ENCODE assay signal across 8 mouse cellular contexts in the genomic region with DNA sequence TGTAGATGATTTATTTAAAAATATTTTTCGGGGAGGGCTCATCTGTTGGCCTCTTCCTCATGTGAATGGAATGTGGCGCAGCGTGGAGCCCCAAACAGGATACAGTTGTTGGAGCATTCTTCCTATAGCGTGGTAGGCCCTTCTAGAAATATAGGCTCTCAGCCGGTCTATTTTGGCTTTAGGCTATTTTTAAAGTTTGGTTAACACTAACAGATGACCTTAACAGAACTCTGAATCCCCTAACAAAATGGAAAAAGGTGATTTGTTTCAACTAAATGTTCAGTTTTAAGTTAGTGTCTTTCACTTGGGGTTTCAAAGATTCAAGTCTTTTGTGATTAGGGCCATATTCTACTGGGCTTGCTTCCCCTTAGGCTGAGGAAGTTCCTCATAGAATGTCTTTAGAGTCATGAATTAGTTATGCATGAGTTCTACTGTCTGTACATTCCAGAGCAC.
DNase-seq lines count a peak whose midpoint lies in the region; ATAC-seq and TF ChIP-seq lines count a peak whose summit lies in the region.

No protein-coding gene starts in this region.

- H3K4me2 ChIP-seq in heart, postnatal 0 days (ENCODE audit: low read depth, low read length), result peak overlapping the region; percentile 65
- peak overlapping the region; percentile 79 for H3K4me2 ChIP-seq in liver, embryonic 13.5 days
- peak overlapping the region; percentile 61 for H3K4me2 ChIP-seq in neural tube, embryonic 15.5 days

- no peak for TF ChIP-seq EP300 in heart, postnatal 0 days (IDR thresholded peaks at IDR 0.05; ENCODE audit: low read depth)

- ATAC-seq in heart, postnatal 0 days (ENCODE audit: insufficient read depth, low read depth), result no peak
- no peak for ATAC-seq in liver, embryonic 13.5 days (ENCODE audit: low read depth)
- no peak for ATAC-seq in neural tube, embryonic 15.5 days (ENCODE audit: low FRiP score)

- no peaks in the 10 kb centered on the region for H3K9me3 ChIP-seq in heart, postnatal 0 days (replicated peaks; ENCODE audit: control insufficient read depth, low read length)
- no peaks in the 10 kb centered on the region for H3K9me3 ChIP-seq in liver, embryonic 13.5 days (replicated peaks)
- no peaks in the 10 kb centered on the region for H3K9me3 ChIP-seq in neural tube, embryonic 15.5 days (replicated peaks)

- H3K27ac ChIP-seq in layer of hippocampus, adult 2 months, result peak overlapping the region; percentile 96
- H3K27ac ChIP-seq in heart, postnatal 0 days (ENCODE audit: low read depth), result peak overlapping the region; percentile 96
- peak overlapping the region; percentile 70 for H3K27ac ChIP-seq in liver, embryonic 13.5 days
- H3K27ac ChIP-seq in neural tube, embryonic 15.5 days (replicated peaks), result peak overlapping the region; percentile 46

- H3K4me3 ChIP-seq in layer of hippocampus, adult 2 months, result peak overlapping the region; percentile 70
- peak overlapping the region; percentile 64 for H3K4me3 ChIP-seq in heart, postnatal 0 days (ENCODE audit: low read depth, low read length)
- H3K4me3 ChIP-seq in liver, embryonic 13.5 days (replicated peaks), result peak overlapping the region; percentile 71
- H3K4me3 ChIP-seq in neural tube, embryonic 15.5 days (replicated peaks), result peak overlapping the region; percentile 29

- WGBS in heart, postnatal 0 days, result 0% methylated on average over 5 of the region's 5 CpGs
- 3% methylated on average over 5 of the region's 5 CpGs for WGBS in liver, embryonic 13.5 days (ENCODE audit: insufficient replicate concordance)
- 6% methylated on average over 5 of the region's 5 CpGs for WGBS in neural tube, embryonic 15.5 days

- peaks cover 6% of the 10 kb centered on the region for H3K36me3 ChIP-seq in heart, postnatal 0 days (replicated peaks; ENCODE audit: control insufficient read depth, insufficient read depth, low read length)
- peaks cover 3% of the 10 kb centered on the region; the same call in 1 of the 2 replicates for H3K36me3 ChIP-seq in liver, embryonic 13.5 days
- H3K36me3 ChIP-seq in neural tube, embryonic 15.5 days, result no peaks in the 10 kb centered on the region

- no peaks in the 10 kb centered on the region for H3K27me3 ChIP-seq in heart, postnatal 0 days (ENCODE audit: control insufficient read depth, insufficient read depth, low read length)
- H3K27me3 ChIP-seq in liver, embryonic 13.5 days, result no peaks in the 10 kb centered on the region
- H3K27me3 ChIP-seq in neural tube, embryonic 15.5 days (replicated peaks), result no peaks in the 10 kb centered on the region

- H3K9ac ChIP-seq in heart, postnatal 0 days (replicated peaks; ENCODE audit: low read depth, low read length), result peak overlapping the region; percentile 73
- peak overlapping the region; percentile 82 for H3K9ac ChIP-seq in liver, embryonic 13.5 days
- H3K9ac ChIP-seq in neural tube, embryonic 15.5 days (replicated peaks), result 0 out of 2 replicates have a peak overlapping the region, but pooled peaks have one; percentile 5

- DNase-seq in layer of hippocampus, adult 2 months (ENCODE audit: low spot score in 2 of 2), result no peak
- DNase-seq in layer of hippocampus, adult 18-20 months (ENCODE audit: low spot score in 2 of 2), result no peak
- peak; percentile 43 for DNase-seq in embryo, embryonic 9.5 days (ENCODE audit: extremely low spot score)
- peak; percentile 61 for DNase-seq in heart, postnatal 0 days (ENCODE audit: low spot score)
- DNase-seq in liver, embryonic 13.5 days, result no peak
- DNase-seq in spleen, postnatal 14 days (ENCODE audit: low spot score in 2 of 2), result no peak
- no peak for DNase-seq in right cerebral cortex, postnatal 4 days

- H3K4me1 ChIP-seq in heart, postnatal 0 days (ENCODE audit: control insufficient read depth, insufficient read depth), result peaks cover 19% of the 10 kb centered on the region
- peaks cover 39% of the 10 kb centered on the region for H3K4me1 ChIP-seq in liver, embryonic 13.5 days (replicated peaks)
- H3K4me1 ChIP-seq in neural tube, embryonic 15.5 days, result peaks cover 22% of the 10 kb centered on the region

- TF ChIP-seq CTCF in layer of hippocampus, adult 2 months (conservative IDR thresholded peaks at IDR 0.05), result no peak
- no peak for TF ChIP-seq CTCF in heart, postnatal 0 days (IDR thresholded peaks at IDR 0.05; ENCODE audit: low read depth)

Comparison
In these comparisons a context has a peak if more than half of its experiments do, and no peak if none do; other contexts are left out.
1. DNase-seq: peak in embryo, embryonic 9.5 days (single experiment) and heart, postnatal 0 days (single experiment); none in layer of hippocampus, adult 2 months (0 of 2), layer of hippocampus, adult 18-20 months (0 of 2), liver, embryonic 13.5 days (single experiment), spleen, postnatal 14 days (0 of 2) and right cerebral cortex, postnatal 4 days (single experiment).
2. H3K27ac ChIP-seq: peak in every context shown above with its lines; median percentile 96 in layer of hippocampus, adult 2 months; 96 in heart, postnatal 0 days; 70 in liver, embryonic 13.5 days; 46 in neural tube, embryonic 15.5 days.
3. H3K9ac ChIP-seq: peak in every context shown above with its lines; median percentile 82 in liver, embryonic 13.5 days; 73 in heart, postnatal 0 days; 5 in neural tube, embryonic 15.5 days.
4. Peak in every context shown above with its lines, with median percentiles within 50 percentile points of each other: H3K4me3 ChIP-seq and H3K4me2 ChIP-seq.